Mouse (Mus musculus) kidney, adult 2 months (tissue): ENCODE data around the gene Npdc1.

Source experiments
- CTCF ChIP-seq: fragments of 200-500 bp; conservative IDR thresholded peaks from 2 replicates; pipeline ENCODE4 v1.5.1; 2011; ENCODE audit warnings: low read depth, mild to moderate bottlenecking, control low read depth, low read length, moderate library complexity, mixed read lengths; ENCODE audit not compliant: insufficient read depth, insufficient read length
- POLR2A ChIP-seq: fragments of 200-500 bp; IDR thresholded peaks from one replicate; pipeline ENCODE4 v1.6.1; 2011; ENCODE audit warnings: low read depth, low read length, control low read depth

GRCm38 (mm10) chr2:25355419-25356066, 43.6 kb upstream of the Npdc1 start:
- no peak for TF ChIP-seq POLR2A
- no peak for TF ChIP-seq CTCF
